Mouse (Mus musculus) left cerebral cortex, adult 9 months (tissue): ENCODE measurements at regions not wholly inside any gene's neighbourhood (a gene's known extent, or its start where the extent isn't known, plus 50 kb on each side); places are given as distances from the start of the nearest gene placed in this dataset.

ENCODE experiments used
- DNase-seq, 2 experiments: peaks; one replicate each; pipeline ENCODE4 v3.0.0; 2022; ENCODE audit warnings: low spot score in 2 of 2

GRCm38 (mm10) chr9:63043304-63043703 lies 55.6 kb upstream of the Pias1 start:
- DNase-seq: no peak

GRCm38 (mm10) chr9:63038031-63038430 lies 50.3 kb upstream of the Pias1 start:
- no peak for DNase-seq
